Mouse (Mus musculus) midbrain, postnatal 0 days (tissue): Measurements from ENCODE around the gene Tnfrsf8. TPM values are rescaled to one million over a fixed set of nuclear protein-coding genes. Genes with fewer than 3 reads are reported as not detected.
"Not testable (repeated sequence)": the region's sequence is repeated elsewhere in the genome, so short reads cannot be mapped to it uniquely, and the experiment has no call there.

ENCODE experiments used
- ATAC-seq: fragments of 200-750 bp; cut with Nextera tagmentation; 2 replicates; pipeline ENCODE4 v1.8.0; 2017; ENCODE audit warnings: moderate number of reproducible peaks, mild to moderate bottlenecking, moderate TSS enrichment, moderate library complexity; ENCODE audit not compliant: low FRiP score
- DNase-seq: peaks from one replicate; pipeline ENCODE4 v3.0.0-alpha.2; 2015; ENCODE audit warnings: low spot score
- H3K27ac ChIP-seq: fragments of 300-500 bp; sonication (generic); 2 replicates; pipeline ENCODE4 v1.5.1; 2014; ENCODE audit warnings: low read depth, mild to moderate bottlenecking, low read length, mixed read lengths
- H3K27me3 ChIP-seq: fragments of 300-500 bp; sonication (generic); 2 replicates; pipeline ENCODE4 v1.6.1; 2014; ENCODE audit warnings: low read length, control low read depth, mixed read lengths; ENCODE audit not compliant: insufficient read depth
- H3K36me3 ChIP-seq: fragments of 300-500 bp; sonication (generic); 2 replicates; pipeline ENCODE4 v1.6.1; 2014; ENCODE audit warnings: low read length, control low read depth, mixed read lengths; ENCODE audit not compliant: insufficient read depth
- H3K4me1 ChIP-seq: fragments of 300-500 bp; sonication (generic); 2 replicates; pipeline ENCODE4 v1.6.1; 2014; ENCODE audit warnings: mild to moderate bottlenecking, control low read depth, antibody characterized with exemption, low read length, mixed read lengths; ENCODE audit not compliant: insufficient read depth
- H3K4me2 ChIP-seq: fragments of 300-500 bp; sonication (generic); 2 replicates; pipeline ENCODE4 v1.6.1; 2014; ENCODE audit warnings: low read depth, mild to moderate bottlenecking, low read length, mixed read lengths; ENCODE audit not compliant: poor library complexity, severe bottlenecking
- H3K4me3 ChIP-seq: fragments of 300-500 bp; sonication (generic); 2 replicates; pipeline ENCODE4 v1.5.1; 2014; ENCODE audit warnings: low read depth, mild to moderate bottlenecking, low read length, moderate library complexity
- H3K9ac ChIP-seq: fragments of 300-500 bp; sonication (generic); replicated peaks from 2 replicates; pipeline ENCODE4 v1.6.1; 2014; ENCODE audit warnings: mild to moderate bottlenecking, low read length, moderate library complexity, mixed read lengths; ENCODE audit not compliant: poor library complexity, severe bottlenecking
- H3K9me3 ChIP-seq: fragments of 300-500 bp; sonication (generic); 2 replicates; pipeline ENCODE4 v1.6.1; 2016; ENCODE audit warnings: low read length, control low read depth
- CTCF ChIP-seq: IDR thresholded peaks from 2 replicates; pipeline ENCODE4 v1.5.1; 2016; ENCODE audit warnings: antibody characterized with exemption, mild to moderate bottlenecking
- WGBS: fragments of 180-500 bp; shearing (Covaris S2); extraction: QIAGEN DNeasy Blood & Tissue Kit; methylation state at CpG from one replicate; pipeline ENCODE4 v1.1.7; 2014; 5-methylcytosine and 5-hydroxymethylcytosine counted together
- polyA plus RNA-seq: library from polyadenylated mRNA; unstranded; fragments of >200 nt; fragmentation: Nextera tagmentation; extraction: Ambion mirVana; gene quantifications from 2 replicates; pipeline ENCODE4 v1.2.1, GENCODE M21; 2015
- total RNA-seq: library from RNA; depleted of rRNA; stranded (reverse); fragments of >200 nt; gene quantifications from 2 replicates; pipeline ENCODE4 v1.2.3, GENCODE M21; 2014; rRNA removed

Tnfrsf8 gene
- total RNA-seq (3.3 and 3.7 TPM in 2 replicates), polyA plus RNA-seq (3.0 TPM in 2 replicates)

DNA sequence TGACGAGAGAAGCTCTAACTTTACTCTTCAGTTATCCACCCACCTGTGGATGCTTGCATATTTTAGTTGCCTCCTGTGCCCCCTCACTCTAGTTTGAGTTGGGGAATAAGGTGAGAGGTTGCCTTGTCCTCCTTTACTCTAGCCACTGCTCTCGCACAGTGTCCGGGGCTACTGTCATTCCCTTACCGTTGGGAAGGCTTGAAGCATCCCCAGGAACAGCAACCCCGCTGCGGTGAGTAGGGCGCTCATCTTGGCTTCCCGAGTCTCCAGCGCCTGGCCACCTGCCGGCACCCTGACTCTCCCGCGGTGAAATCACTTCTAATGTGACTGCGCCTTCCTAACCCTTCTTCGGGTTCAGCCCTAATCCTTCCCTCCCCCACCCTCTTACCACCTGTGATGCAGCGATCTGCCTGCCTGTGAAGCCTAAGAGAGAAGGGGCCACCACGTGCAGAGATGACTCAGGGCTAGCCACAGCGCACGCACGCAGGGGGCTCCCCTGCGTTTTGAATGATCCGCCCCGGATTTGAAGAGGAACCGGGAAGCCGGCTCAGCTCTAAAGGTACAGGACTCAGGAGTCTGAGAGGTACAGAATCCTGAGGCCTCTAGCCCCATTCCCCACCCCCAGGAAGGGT lies at the start of gene Tnfrsf8:
Gene Tnfrsf8, minus strand, starts transcription at position 329 of the 632 bp plus-strand sequence.
- Histone ChIP-seq H3K4me2 (peak within 1 kb of the TSS; percentile 13), H3K4me3 (peak within 1 kb of the TSS; percentile 9; the same call in 1 of the 2 replicates), H3K9ac (no peak within 1 kb of the TSS), H3K4me1 (no peaks in the 10 kb centered on the region), H3K9me3 (no peaks in the 10 kb centered on the region), H3K27me3 (peaks cover 4% of the 10 kb centered on the region; the same call in 1 of the 2 replicates), H3K36me3 (no peaks in the 10 kb centered on the region), H3K27ac (no peak within 1 kb of the TSS)
- ATAC-seq (no peak), DNase-seq (no peak)
- 3% methylated on average over 24 of the region's 24 CpGs for WGBS
- no peak for TF ChIP-seq CTCF

GRCm38 (mm10) chr4:145361635-145362034 lies 46.7 kb upstream of the Tnfrsf8 start:
- not testable (repeated sequence) for H3K9me3 ChIP-seq, H3K36me3 ChIP-seq, H3K4me1 ChIP-seq, H3K27me3 ChIP-seq, H3K4me2 ChIP-seq, H3K9ac ChIP-seq, ATAC-seq, DNase-seq, H3K27ac ChIP-seq, H3K4me3 ChIP-seq

- ATAC-seq: no peak
- Histone ChIP-seq H3K27me3 (no peaks in the 10 kb centered on the region), H3K4me1 (no peaks in the 10 kb centered on the region), H3K4me2 (no peak overlapping the region), H3K27ac (no peak overlapping the region), H3K4me3 (no peak overlapping the region), H3K9ac (no peak overlapping the region), H3K36me3 (no peaks in the 10 kb centered on the region), H3K9me3 (no peaks in the 10 kb centered on the region)
- DNase-seq: no peak
- no peak for TF ChIP-seq CTCF
- WGBS: 42% methylated on average over 12 of the region's 12 CpGs
Measured at GRCm38 (mm10) chr4:145361065-145361464, 46.1 kb upstream of the Tnfrsf8 start.

GRCm38 (mm10) chr4:145360567-145360966 lies 45.6 kb upstream of the Tnfrsf8 start:
- Histone ChIP-seq H3K27ac (no peak overlapping the region), H3K9ac (no peak overlapping the region), H3K4me3 (no peak overlapping the region), H3K4me2 (no peak overlapping the region), H3K4me1 (no peaks in the 10 kb centered on the region), H3K9me3 (no peaks in the 10 kb centered on the region), H3K36me3 (no peaks in the 10 kb centered on the region), H3K27me3 (no peaks in the 10 kb centered on the region)
- TF ChIP-seq CTCF: no peak
- DNase-seq (no peak), ATAC-seq (no peak)
- 78% methylated on average over 1 of the region's 1 CpGs for WGBS

DNA sequence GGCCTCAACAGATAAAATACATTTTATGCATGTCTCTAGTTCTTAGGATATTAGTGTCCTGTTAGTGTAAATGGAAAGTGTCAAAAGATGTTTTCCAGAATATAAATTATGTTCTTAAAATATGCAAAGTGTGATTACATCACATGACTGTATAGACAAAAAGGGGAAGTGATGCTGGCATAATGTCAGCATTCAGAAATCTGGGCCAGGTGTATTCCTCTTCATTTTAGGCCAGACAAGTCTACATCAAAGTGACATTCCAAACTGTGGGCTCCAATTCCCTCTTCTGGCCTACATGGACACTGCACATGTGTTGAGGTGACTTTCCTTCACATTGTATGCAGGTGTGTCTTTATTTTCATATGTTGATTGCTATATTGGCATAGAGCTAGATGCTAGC lies 41.3 kb upstream of the Tnfrsf8 start:
- H3K27me3 ChIP-seq: no peaks in the 10 kb centered on the region
- H3K4me1 ChIP-seq: no peaks in the 10 kb centered on the region
- no peak overlapping the region for H3K9ac ChIP-seq
- peaks cover 4% of the 10 kb centered on the region; the same call in 1 of the 2 replicates for H3K9me3 ChIP-seq
- H3K36me3 ChIP-seq: no peaks in the 10 kb centered on the region
- ATAC-seq (no peak), DNase-seq (no peak)
- no peak for TF ChIP-seq CTCF
- no peak overlapping the region for H3K4me3 ChIP-seq
- H3K4me2 ChIP-seq: no peak overlapping the region
- no peak overlapping the region for H3K27ac ChIP-seq

GRCm38 (mm10) chr4:145353855-145354254 lies 38.9 kb upstream of the Tnfrsf8 start:
- Histone ChIP-seq H3K36me3 (no peaks in the 10 kb centered on the region), H3K4me3 (no peak overlapping the region), H3K4me1 (no peaks in the 10 kb centered on the region), H3K9me3 (peaks cover 4% of the 10 kb centered on the region; the same call in 1 of the 2 replicates), H3K27me3 (no peaks in the 10 kb centered on the region), H3K27ac (no peak overlapping the region), H3K4me2 (no peak overlapping the region), H3K9ac (no peak overlapping the region)
- WGBS: 45% methylated on average over 2 of the region's 2 CpGs
- ATAC-seq (no peak), DNase-seq (no peak)
- no peak for TF ChIP-seq CTCF
